Mouse (Mus musculus): Measurements from ENCODE around the gene Zfp750. TPM values are rescaled to one million over a fixed set of nuclear protein-coding genes. Genes with fewer than 3 reads are reported as not detected.

Zfp750 gene
- 0.93 and 0.94 TPM in 2 replicates for polyA plus RNA-seq (2015; fragmentation: Nextera tagmentation; extraction: Ambion mirVana)

DNA sequence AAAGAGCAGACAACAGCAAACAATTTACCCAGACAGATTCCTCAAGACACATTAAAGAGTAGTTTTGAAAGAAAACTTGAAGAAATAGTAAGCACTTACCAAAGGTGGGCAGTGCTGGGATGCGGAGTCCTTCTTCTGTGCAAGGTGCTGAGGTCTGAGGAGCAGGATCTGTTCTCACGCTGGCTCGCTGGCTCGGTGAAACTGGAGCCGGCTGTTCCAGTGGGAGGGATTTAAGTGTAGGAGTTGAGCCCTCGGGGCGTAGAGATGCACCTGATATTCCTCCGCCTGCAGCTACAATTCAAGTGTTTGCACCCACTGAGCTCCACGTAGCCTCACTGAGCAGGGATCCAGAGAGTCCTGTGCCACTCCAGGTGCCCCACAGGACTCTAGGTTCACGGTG, at the start of gene Zfp750:
TSS of gene Zfp750 (minus strand) at position 203 of the 400 bp plus-strand sequence.
- peak; percentile 4; the same call in 1 of the 2 replicates for ATAC-seq (ENCODE audit: low read depth)
- 32% methylated on average over 10 of the region's 10 CpGs for WGBS
- no peak within 1 kb of the TSS for H3K27ac ChIP-seq (ENCODE audit: low read length)

GRCm38 (mm10) chr11:121564265-121564664, 45.1 kb upstream of the Zfp750 start:
- 93% methylated on average over 4 of the region's 4 CpGs for WGBS
- no peak for ATAC-seq (ENCODE audit: low read depth)
- no peak overlapping the region for H3K9ac ChIP-seq (ENCODE audit: low read length)
- no peaks in the 10 kb centered on the region for H3K27me3 ChIP-seq (ENCODE audit: control insufficient read depth, insufficient read depth, low read depth, low read length)
- H3K27ac ChIP-seq (ENCODE audit: low read length), result no peak overlapping the region
- no peak overlapping the region for H3K4me3 ChIP-seq (ENCODE audit: low read length)
- no peaks in the 10 kb centered on the region for H3K9me3 ChIP-seq (ENCODE audit: control insufficient read depth, low read length)
- H3K4me2 ChIP-seq (ENCODE audit: low read depth, low read length), result no peak overlapping the region
- no peaks in the 10 kb centered on the region for H3K4me1 ChIP-seq (replicated peaks; ENCODE audit: control insufficient read depth, insufficient read depth, low read length)
- no peaks in the 10 kb centered on the region for H3K36me3 ChIP-seq (ENCODE audit: control insufficient read depth, insufficient read depth, low read length)

More for the DNA sequence above, at the start of gene Zfp750:
- Histone ChIP-seq H3K4me2 (ENCODE audit: low read depth, low read length) (no peak within 1 kb of the TSS), H3K4me1 (replicated peaks; ENCODE audit: control insufficient read depth, insufficient read depth, low read length) (no peaks in the 10 kb centered on the region), H3K4me3 (ENCODE audit: low read length) (no peak within 1 kb of the TSS), H3K9me3 (ENCODE audit: control insufficient read depth, low read length) (no peaks in the 10 kb centered on the region), H3K27me3 (ENCODE audit: control insufficient read depth, insufficient read depth, low read depth, low read length) (no peaks in the 10 kb centered on the region), H3K36me3 (ENCODE audit: control insufficient read depth, insufficient read depth, low read length) (no peaks in the 10 kb centered on the region), H3K9ac (ENCODE audit: low read length) (no peak within 1 kb of the TSS)

DNA sequence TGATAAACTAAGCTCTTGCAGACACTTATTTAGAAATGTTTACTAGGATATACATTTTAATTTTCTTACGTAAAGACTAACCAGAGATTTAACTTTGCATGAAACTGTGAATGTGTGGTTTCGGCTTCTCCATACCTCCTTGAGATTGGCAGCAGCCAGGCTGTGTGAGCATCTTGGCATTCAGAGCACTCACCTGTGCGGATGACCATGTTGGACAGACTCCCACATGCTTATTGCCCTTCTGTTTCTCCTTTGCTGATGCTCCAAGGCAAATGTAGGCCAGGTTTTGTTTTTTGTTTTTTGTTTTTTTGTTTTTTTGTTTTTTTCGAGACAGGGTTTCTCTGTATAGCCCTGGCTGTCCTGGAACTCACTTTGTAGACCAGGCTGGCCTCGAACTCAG, 44.2 kb upstream of the Zfp750 start:
- 85% methylated on average over 5 of the region's 5 CpGs for WGBS

GRCm38 (mm10) chr11:121560294-121560663, 41.1 kb upstream of the Zfp750 start:
- Histone ChIP-seq H3K4me2 (ENCODE audit: low read depth, low read length) (no peak overlapping the region), H3K9me3 (ENCODE audit: control insufficient read depth, low read length) (no peaks in the 10 kb centered on the region), H3K4me1 (replicated peaks; ENCODE audit: control insufficient read depth, insufficient read depth, low read length) (no peaks in the 10 kb centered on the region), H3K27ac (ENCODE audit: low read length) (no peak overlapping the region), H3K9ac (ENCODE audit: low read length) (no peak overlapping the region), H3K27me3 (ENCODE audit: control insufficient read depth, insufficient read depth, low read depth, low read length) (no peaks in the 10 kb centered on the region), H3K36me3 (ENCODE audit: control insufficient read depth, insufficient read depth, low read length) (peaks cover 2% of the 10 kb centered on the region; the same call in 1 of the 2 replicates), H3K4me3 (ENCODE audit: low read length) (no peak overlapping the region)
- no peak for ATAC-seq (ENCODE audit: low read depth)
- WGBS, result 59% methylated on average over 7 of the region's 7 CpGs

More for the DNA sequence above, 44.2 kb upstream of the Zfp750 start:
- Histone ChIP-seq H3K27me3 (ENCODE audit: control insufficient read depth, insufficient read depth, low read depth, low read length) (no peaks in the 10 kb centered on the region), H3K27ac (ENCODE audit: low read length) (no peak overlapping the region), H3K9ac (ENCODE audit: low read length) (no peak overlapping the region), H3K4me3 (ENCODE audit: low read length) (no peak overlapping the region), H3K4me2 (ENCODE audit: low read depth, low read length) (no peak overlapping the region), H3K4me1 (replicated peaks; ENCODE audit: control insufficient read depth, insufficient read depth, low read length) (no peaks in the 10 kb centered on the region), H3K9me3 (ENCODE audit: control insufficient read depth, low read length) (no peaks in the 10 kb centered on the region), H3K36me3 (ENCODE audit: control insufficient read depth, insufficient read depth, low read length) (no peaks in the 10 kb centered on the region)
- ATAC-seq (ENCODE audit: low read depth), result no peak

DNA sequence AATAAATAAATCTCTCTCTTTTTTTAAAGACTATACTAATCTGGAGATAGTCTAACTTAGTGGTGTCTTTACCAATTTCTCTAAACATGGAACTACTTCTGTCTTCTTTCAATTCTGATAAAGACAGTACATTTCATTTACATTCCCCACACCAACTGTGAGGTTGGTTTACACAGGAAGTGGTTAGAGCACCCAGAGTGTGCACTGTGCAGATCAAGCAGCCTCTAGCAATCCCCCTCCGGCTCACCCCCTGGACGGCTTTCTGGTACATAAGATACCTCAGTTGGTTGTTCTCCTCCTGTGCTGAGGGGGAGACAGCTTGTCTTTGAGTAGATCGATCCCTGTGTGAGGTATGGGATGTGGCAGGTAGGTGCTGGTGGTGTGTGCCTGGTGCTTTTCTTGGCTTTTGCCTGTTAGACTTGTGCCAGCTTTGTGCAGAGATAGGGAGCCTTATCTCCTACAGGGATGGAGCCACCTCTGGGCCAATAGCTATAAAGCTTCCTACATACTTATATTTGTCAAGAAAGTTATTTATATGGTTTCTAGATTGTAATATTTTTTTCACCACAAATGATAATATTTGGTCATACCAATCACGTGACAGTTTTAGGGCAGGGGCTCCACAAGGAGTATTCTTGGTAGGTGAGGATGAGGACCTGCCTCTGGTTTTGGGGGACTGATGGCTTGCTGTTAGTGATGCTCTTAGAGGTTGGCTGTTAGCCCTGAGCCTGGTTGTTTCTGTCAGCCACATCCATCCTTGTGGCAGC, 40.6 kb upstream of the Zfp750 start:
- Histone ChIP-seq H3K9ac (ENCODE audit: low read length) (no peak overlapping the region), H3K4me2 (ENCODE audit: low read depth, low read length) (no peak overlapping the region), H3K4me1 (replicated peaks; ENCODE audit: control insufficient read depth, insufficient read depth, low read length) (no peaks in the 10 kb centered on the region), H3K36me3 (ENCODE audit: control insufficient read depth, insufficient read depth, low read length) (peaks cover 2% of the 10 kb centered on the region; the same call in 1 of the 2 replicates), H3K27me3 (ENCODE audit: control insufficient read depth, insufficient read depth, low read depth, low read length) (no peaks in the 10 kb centered on the region), H3K4me3 (ENCODE audit: low read length) (no peak overlapping the region), H3K9me3 (ENCODE audit: control insufficient read depth, low read length) (no peaks in the 10 kb centered on the region), H3K27ac (ENCODE audit: low read length) (no peak overlapping the region)
- whole genome bisulfite sequencing, result 70% methylated on average over 4 of the region's 4 CpGs
- no peak for ATAC-seq (ENCODE audit: low read depth)

DNA sequence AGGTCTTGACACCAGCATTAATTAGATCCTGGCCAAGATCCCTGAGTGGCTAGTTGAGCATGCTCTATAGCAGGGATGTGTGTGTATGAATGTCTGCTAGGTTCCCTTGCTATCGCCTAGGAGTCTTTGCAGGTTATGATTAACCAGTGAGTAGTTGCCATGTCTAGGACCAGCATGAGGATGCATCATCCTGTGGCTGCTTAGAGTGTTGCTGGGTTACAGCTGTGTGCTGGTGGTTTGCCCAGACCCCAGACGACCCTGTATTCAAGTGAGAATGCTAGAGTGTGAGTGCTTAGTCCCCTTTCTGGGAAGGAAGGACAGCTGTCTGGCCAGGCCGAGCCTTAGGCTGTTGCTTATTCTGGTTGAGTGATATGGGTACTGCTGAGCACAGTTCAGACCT, 39.4 kb upstream of the Zfp750 start:
- WGBS, result 82% methylated on average over 3 of the region's 3 CpGs
- Histone ChIP-seq H3K9ac (ENCODE audit: low read length) (no peak overlapping the region), H3K36me3 (ENCODE audit: control insufficient read depth, insufficient read depth, low read length) (peaks cover 2% of the 10 kb centered on the region; the same call in 1 of the 2 replicates), H3K4me1 (replicated peaks; ENCODE audit: control insufficient read depth, insufficient read depth, low read length) (no peaks in the 10 kb centered on the region), H3K9me3 (ENCODE audit: control insufficient read depth, low read length) (no peaks in the 10 kb centered on the region), H3K27ac (ENCODE audit: low read length) (no peak overlapping the region), H3K27me3 (ENCODE audit: control insufficient read depth, insufficient read depth, low read depth, low read length) (no peaks in the 10 kb centered on the region), H3K4me3 (ENCODE audit: low read length) (no peak overlapping the region), H3K4me2 (ENCODE audit: low read depth, low read length) (no peak overlapping the region)
- ATAC-seq (ENCODE audit: low read depth), result no peak

DNA sequence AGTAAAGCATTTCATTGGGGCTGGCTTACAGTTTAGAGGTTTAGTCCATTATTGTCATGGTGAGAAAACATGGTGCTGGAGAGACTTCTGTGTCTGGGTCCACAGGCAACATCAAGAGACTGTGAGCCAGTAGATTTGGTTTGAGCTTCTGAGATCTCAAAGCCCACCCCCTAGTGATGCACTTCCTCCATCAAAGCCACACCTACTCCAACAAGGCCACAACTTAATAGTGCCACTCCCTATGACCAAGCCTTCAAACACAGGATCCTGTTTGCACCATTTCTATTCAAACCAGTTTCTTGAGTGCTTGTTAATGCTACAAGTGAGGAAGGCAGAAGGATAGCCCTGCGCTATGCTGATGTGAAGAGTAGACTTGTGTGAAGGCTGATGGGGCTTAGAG, 38.8 kb upstream of the Zfp750 start:
- no peak overlapping the region for H3K4me3 ChIP-seq (ENCODE audit: low read length)
- H3K27ac ChIP-seq (ENCODE audit: low read length), result no peak overlapping the region
- 96% methylated on average over 1 of the region's 1 CpGs for WGBS
- H3K9ac ChIP-seq (ENCODE audit: low read length), result no peak overlapping the region
- H3K9me3 ChIP-seq (ENCODE audit: control insufficient read depth, low read length), result no peaks in the 10 kb centered on the region
- no peak for ATAC-seq (ENCODE audit: low read depth)
- H3K4me2 ChIP-seq (ENCODE audit: low read depth, low read length), result no peak overlapping the region
- peaks cover 2% of the 10 kb centered on the region; the same call in 1 of the 2 replicates for H3K36me3 ChIP-seq (ENCODE audit: control insufficient read depth, insufficient read depth, low read length)
- no peaks in the 10 kb centered on the region for H3K4me1 ChIP-seq (replicated peaks; ENCODE audit: control insufficient read depth, insufficient read depth, low read length)
- H3K27me3 ChIP-seq (ENCODE audit: control insufficient read depth, insufficient read depth, low read depth, low read length), result no peaks in the 10 kb centered on the region

GRCm38 (mm10) chr11:121556727-121557126, 37.6 kb upstream of the Zfp750 start:
- Histone ChIP-seq H3K9ac (ENCODE audit: low read length) (no peak overlapping the region), H3K9me3 (ENCODE audit: control insufficient read depth, low read length) (no peaks in the 10 kb centered on the region), H3K27ac (ENCODE audit: low read length) (no peak overlapping the region), H3K4me1 (replicated peaks; ENCODE audit: control insufficient read depth, insufficient read depth, low read length) (0 out of 2 replicates have a peak, but pooled peaks cover 4% of the 10 kb centered on the region), H3K4me3 (ENCODE audit: low read length) (no peak overlapping the region), H3K4me2 (ENCODE audit: low read depth, low read length) (no peak overlapping the region), H3K27me3 (ENCODE audit: control insufficient read depth, insufficient read depth, low read depth, low read length) (no peaks in the 10 kb centered on the region), H3K36me3 (ENCODE audit: control insufficient read depth, insufficient read depth, low read length) (peaks cover 2% of the 10 kb centered on the region; the same call in 1 of the 2 replicates)
- 50% methylated on average over 1 of the region's 1 CpGs for WGBS
- no peak for ATAC-seq (ENCODE audit: low read depth)

- no peak overlapping the region for H3K4me2 ChIP-seq (ENCODE audit: low read depth, low read length)
- no peak overlapping the region for H3K9ac ChIP-seq (ENCODE audit: low read length)
- no peaks in the 10 kb centered on the region for H3K9me3 ChIP-seq (ENCODE audit: control insufficient read depth, low read length)
- no peak overlapping the region for H3K4me3 ChIP-seq (ENCODE audit: low read length)
- whole genome bisulfite sequencing, result 87% methylated on average over 3 of the region's 3 CpGs
- H3K36me3 ChIP-seq (ENCODE audit: control insufficient read depth, insufficient read depth, low read length), result peaks cover 2% of the 10 kb centered on the region; the same call in 1 of the 2 replicates
- H3K4me1 ChIP-seq (replicated peaks; ENCODE audit: control insufficient read depth, insufficient read depth, low read length), result peaks cover 25% of the 10 kb centered on the region
- H3K27me3 ChIP-seq (ENCODE audit: control insufficient read depth, insufficient read depth, low read depth, low read length), result no peaks in the 10 kb centered on the region
- no peak overlapping the region for H3K27ac ChIP-seq (ENCODE audit: low read length)
- ATAC-seq (ENCODE audit: low read depth), result no peak
These were observed 34.3 kb upstream of the Zfp750 start for GRCm38 (mm10) chr11:121553458-121553857.
